Mouse (Mus musculus) midbrain, embryonic 16.5 days (tissue): ENCODE measurements around the gene Kdm8. TPM values are rescaled to one million over a fixed set of nuclear protein-coding genes. Genes with fewer than 3 reads are reported as not detected.

Experiments used
- ATAC-seq: fragments of 200-750 bp; cut with Nextera tagmentation; 2 replicates; pipeline ENCODE4 v1.8.0; 2017; ENCODE audit warnings: moderate TSS enrichment
- H3K27ac ChIP-seq: fragments of 300-500 bp; sonication (generic); 2 replicates; pipeline ENCODE4 v1.5.1; 2014; ENCODE audit warnings: mild to moderate bottlenecking, low read length, mixed read lengths
- H3K27me3 ChIP-seq: fragments of 300-500 bp; sonication (generic); 2 replicates; pipeline ENCODE4 v1.6.1; 2014; ENCODE audit warnings: low read depth, low read length, mixed read lengths; ENCODE audit not compliant: control insufficient read depth, insufficient read depth
- H3K36me3 ChIP-seq: fragments of 300-500 bp; sonication (generic); 2 replicates; pipeline ENCODE4 v1.6.1; 2014; ENCODE audit warnings: mild to moderate bottlenecking, low read length, moderate library complexity, mixed read lengths; ENCODE audit not compliant: control insufficient read depth, insufficient read depth
- H3K4me1 ChIP-seq: fragments of 300-500 bp; sonication (generic); 2 replicates; pipeline ENCODE4 v1.6.1; 2014; ENCODE audit warnings: mild to moderate bottlenecking, low read length, mixed read lengths; ENCODE audit not compliant: control insufficient read depth, insufficient read depth
- H3K4me2 ChIP-seq: fragments of 300-500 bp; sonication (generic); 2 replicates; pipeline ENCODE4 v1.6.1; 2014; ENCODE audit warnings: mild to moderate bottlenecking, low read length, mixed read lengths
- H3K4me3 ChIP-seq: fragments of 300-500 bp; sonication (generic); 2 replicates; pipeline ENCODE4 v1.5.1; 2014; ENCODE audit warnings: low read depth, mild to moderate bottlenecking, low read length, moderate library complexity, mixed read lengths
- H3K9ac ChIP-seq: fragments of 300-500 bp; sonication (generic); 2 replicates; pipeline ENCODE4 v1.6.1; 2014; ENCODE audit warnings: low read depth, low read length, mixed read lengths
- H3K9me3 ChIP-seq: fragments of 300-500 bp; sonication (generic); replicated peaks from 2 replicates; pipeline ENCODE4 v1.6.1; 2014; ENCODE audit warnings: mild to moderate bottlenecking, low read length, mixed read lengths; ENCODE audit not compliant: control insufficient read depth, poor library complexity, severe bottlenecking
- WGBS: fragments of 180-500 bp; shearing (Covaris S2); extraction: QIAGEN DNeasy Blood & Tissue Kit; methylation state at CpG from one replicate; pipeline ENCODE4 v1.1.7; 2014; 5-methylcytosine and 5-hydroxymethylcytosine counted together
- polyA plus RNA-seq: library from polyadenylated mRNA; unstranded; fragments of >200 nt; fragmentation: Nextera tagmentation; extraction: Ambion mirVana; gene quantifications from 2 replicates; pipeline ENCODE4 v1.2.1, GENCODE M21; 2015

Gene Kdm8
- polyA plus RNA-seq = 3.9 and 4.1 TPM in 2 replicates

- no peaks in the 10 kb centered on the region for H3K9me3 ChIP-seq
- WGBS = 1% methylated on average over 61 of the region's 61 CpGs
- H3K36me3 ChIP-seq = no peaks in the 10 kb centered on the region
- peak within 1 kb of the TSS; percentile 82 for H3K9ac ChIP-seq
- H3K4me2 ChIP-seq = peak within 1 kb of the TSS; percentile 89
- ATAC-seq = peak; percentile 98
- H3K27ac ChIP-seq = peak within 1 kb of the TSS; percentile 99
- H3K4me3 ChIP-seq = peak within 1 kb of the TSS; percentile 67
- no peaks in the 10 kb centered on the region for H3K27me3 ChIP-seq
- H3K4me1 ChIP-seq = peaks cover 18% of the 10 kb centered on the region
Measured at GRCm38 (mm10) chr7:125444464-125445401, at the start of gene Kdm8. TSS of gene Kdm8 (plus strand) at chr7:125444676.

DNA sequence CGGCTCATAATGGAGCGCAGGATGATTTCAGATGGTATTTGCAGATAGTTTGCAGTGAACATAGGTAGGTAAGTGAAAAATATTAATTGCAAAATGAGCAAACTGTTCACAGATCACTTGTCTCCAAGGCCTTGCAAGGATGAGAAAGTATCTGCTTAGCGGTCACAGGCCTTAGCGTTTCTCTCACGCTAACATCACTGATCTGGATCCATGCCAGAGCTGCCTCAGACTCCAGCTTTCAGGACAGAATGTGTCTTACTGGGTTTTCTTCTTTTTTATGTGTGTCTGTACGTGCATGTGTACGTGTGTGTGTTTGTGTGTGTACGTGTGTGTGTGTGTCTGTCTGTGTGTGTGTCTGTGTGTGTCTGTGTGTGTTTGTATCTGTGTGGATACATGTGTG is 46.4 kb upstream of the Kdm8 start:
- H3K4me1 ChIP-seq = peaks cover 3% of the 10 kb centered on the region; the same call in 1 of the 2 replicates
- WGBS = 85% methylated on average over 8 of the region's 8 CpGs
- H3K9ac ChIP-seq = no peak overlapping the region
- H3K27ac ChIP-seq = no peak overlapping the region
- H3K36me3 ChIP-seq = no peaks in the 10 kb centered on the region
- ATAC-seq = no peak
- no peak overlapping the region for H3K4me2 ChIP-seq
- H3K27me3 ChIP-seq = 0 out of 2 replicates have a peak, but pooled peaks cover 3% of the 10 kb centered on the region
- H3K9me3 ChIP-seq = no peaks in the 10 kb centered on the region
- no peak overlapping the region for H3K4me3 ChIP-seq

- H3K9ac ChIP-seq = no peak overlapping the region
- H3K36me3 ChIP-seq = no peaks in the 10 kb centered on the region
- H3K27me3 ChIP-seq = 0 out of 2 replicates have a peak, but pooled peaks cover 3% of the 10 kb centered on the region
- H3K4me2 ChIP-seq = no peak overlapping the region
- WGBS = 75% methylated on average over 6 of the region's 6 CpGs
- H3K4me1 ChIP-seq = peaks cover 2% of the 10 kb centered on the region; the same call in 1 of the 2 replicates
- H3K9me3 ChIP-seq = no peaks in the 10 kb centered on the region
- no peak overlapping the region for H3K27ac ChIP-seq
- ATAC-seq = no peak
- no peak overlapping the region for H3K4me3 ChIP-seq
Measured at GRCm38 (mm10) chr7:125398687-125399086, 45.8 kb upstream of the Kdm8 start.

GRCm38 (mm10) chr7:125407136-125407535 is 37.3 kb upstream of the Kdm8 start:
- H3K27me3 ChIP-seq = no peaks in the 10 kb centered on the region
- ATAC-seq = no peak
- H3K36me3 ChIP-seq = no peaks in the 10 kb centered on the region
- H3K9me3 ChIP-seq = no peaks in the 10 kb centered on the region
- 89% methylated on average over 6 of the region's 6 CpGs for WGBS
- H3K4me3 ChIP-seq = no peak overlapping the region
- no peak overlapping the region for H3K4me2 ChIP-seq
- H3K27ac ChIP-seq = no peak overlapping the region
- no peak overlapping the region for H3K9ac ChIP-seq
- H3K4me1 ChIP-seq = no peaks in the 10 kb centered on the region

DNA sequence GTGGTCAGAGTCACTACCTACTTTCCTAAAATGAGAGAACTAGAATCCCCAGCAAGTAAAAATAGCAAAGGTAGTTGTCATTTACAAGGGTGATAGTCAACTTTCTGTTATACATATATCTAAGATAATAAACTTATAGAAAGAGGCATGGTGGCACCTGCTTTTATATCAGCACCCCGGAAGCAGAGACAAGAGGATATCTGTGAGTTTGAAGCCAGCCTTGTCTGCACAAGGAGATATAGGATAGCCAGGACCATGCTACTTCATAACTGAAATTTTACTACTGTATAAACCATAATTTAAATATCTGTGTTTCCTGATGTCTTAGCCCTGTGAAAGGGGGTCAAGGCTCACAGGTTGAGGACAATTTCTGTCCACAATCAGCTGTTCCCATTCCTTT is 29.4 kb upstream of the Kdm8 start:
- ATAC-seq = no peak
- WGBS = 97% methylated on average over 1 of the region's 1 CpGs

DNA sequence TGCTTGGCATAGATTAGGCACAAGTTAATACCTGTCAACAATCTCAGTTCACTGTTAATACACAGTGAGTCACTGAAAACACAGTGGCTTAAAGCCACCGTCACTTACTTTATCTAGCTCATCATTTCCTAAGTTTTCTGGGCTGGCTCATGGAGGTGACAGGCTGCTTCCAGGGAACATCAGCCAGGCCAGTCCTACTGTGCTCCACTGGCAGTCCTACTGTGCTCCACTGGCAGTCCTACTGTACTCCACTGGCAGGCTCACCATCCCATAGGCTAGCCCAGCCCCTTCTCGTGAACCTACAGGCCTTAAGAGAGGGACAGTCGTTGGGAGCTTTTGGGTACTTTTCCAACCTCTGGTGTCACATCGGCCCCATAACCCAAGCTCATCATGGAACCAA is 28.7 kb upstream of the Kdm8 start:
- Histone ChIP-seq H3K36me3 (no peaks in the 10 kb centered on the region), H3K27ac (no peak overlapping the region), H3K9me3 (no peaks in the 10 kb centered on the region), H3K4me3 (no peak overlapping the region), H3K27me3 (no peaks in the 10 kb centered on the region), H3K4me1 (no peaks in the 10 kb centered on the region), H3K9ac (no peak overlapping the region), H3K4me2 (no peak overlapping the region)
- WGBS = 88% methylated on average over 4 of the region's 4 CpGs
- no peak for ATAC-seq

More for the DNA sequence above, 29.4 kb upstream of the Kdm8 start:
- Histone ChIP-seq H3K9ac (no peak overlapping the region), H3K36me3 (no peaks in the 10 kb centered on the region), H3K4me1 (no peaks in the 10 kb centered on the region), H3K4me2 (no peak overlapping the region), H3K4me3 (no peak overlapping the region), H3K27ac (no peak overlapping the region), H3K27me3 (no peaks in the 10 kb centered on the region), H3K9me3 (no peaks in the 10 kb centered on the region)

- ATAC-seq = no peak
- Histone ChIP-seq H3K27me3 (no peaks in the 10 kb centered on the region), H3K4me1 (no peaks in the 10 kb centered on the region), H3K27ac (no peak overlapping the region), H3K9me3 (no peaks in the 10 kb centered on the region), H3K4me3 (no peak overlapping the region), H3K9ac (no peak overlapping the region), H3K36me3 (no peaks in the 10 kb centered on the region), H3K4me2 (no peak overlapping the region)
- WGBS = 87% methylated on average over 5 of the region's 5 CpGs
Measured at GRCm38 (mm10) chr7:125416762-125417161, 27.7 kb upstream of the Kdm8 start.

- H3K9ac ChIP-seq = no peak overlapping the region
- no peak overlapping the region for H3K27ac ChIP-seq
- no peaks in the 10 kb centered on the region for H3K9me3 ChIP-seq
- no peaks in the 10 kb centered on the region for H3K4me1 ChIP-seq
- H3K36me3 ChIP-seq = no peaks in the 10 kb centered on the region
- H3K4me2 ChIP-seq = no peak overlapping the region
- no peaks in the 10 kb centered on the region for H3K27me3 ChIP-seq
- 36% methylated on average over 3 of the region's 3 CpGs for WGBS
- no peak for ATAC-seq
- no peak overlapping the region for H3K4me3 ChIP-seq
Measured at GRCm38 (mm10) chr7:125418413-125418812, 26.1 kb upstream of the Kdm8 start.

- Histone ChIP-seq H3K36me3 (no peaks in the 10 kb centered on the region), H3K4me2 (no peak overlapping the region), H3K27ac (no peak overlapping the region), H3K4me3 (no peak overlapping the region), H3K9me3 (no peaks in the 10 kb centered on the region; the same call in 1 of the 2 replicates), H3K27me3 (no peaks in the 10 kb centered on the region), H3K4me1 (no peaks in the 10 kb centered on the region), H3K9ac (no peak overlapping the region)
- 70% methylated on average over 2 of the region's 2 CpGs for WGBS
- ATAC-seq = no peak
Measured at GRCm38 (mm10) chr7:125420190-125420589, 24.3 kb upstream of the Kdm8 start.
